8 mouse cellular contexts compared by ENCODE assay signal in the genomic region with DNA sequence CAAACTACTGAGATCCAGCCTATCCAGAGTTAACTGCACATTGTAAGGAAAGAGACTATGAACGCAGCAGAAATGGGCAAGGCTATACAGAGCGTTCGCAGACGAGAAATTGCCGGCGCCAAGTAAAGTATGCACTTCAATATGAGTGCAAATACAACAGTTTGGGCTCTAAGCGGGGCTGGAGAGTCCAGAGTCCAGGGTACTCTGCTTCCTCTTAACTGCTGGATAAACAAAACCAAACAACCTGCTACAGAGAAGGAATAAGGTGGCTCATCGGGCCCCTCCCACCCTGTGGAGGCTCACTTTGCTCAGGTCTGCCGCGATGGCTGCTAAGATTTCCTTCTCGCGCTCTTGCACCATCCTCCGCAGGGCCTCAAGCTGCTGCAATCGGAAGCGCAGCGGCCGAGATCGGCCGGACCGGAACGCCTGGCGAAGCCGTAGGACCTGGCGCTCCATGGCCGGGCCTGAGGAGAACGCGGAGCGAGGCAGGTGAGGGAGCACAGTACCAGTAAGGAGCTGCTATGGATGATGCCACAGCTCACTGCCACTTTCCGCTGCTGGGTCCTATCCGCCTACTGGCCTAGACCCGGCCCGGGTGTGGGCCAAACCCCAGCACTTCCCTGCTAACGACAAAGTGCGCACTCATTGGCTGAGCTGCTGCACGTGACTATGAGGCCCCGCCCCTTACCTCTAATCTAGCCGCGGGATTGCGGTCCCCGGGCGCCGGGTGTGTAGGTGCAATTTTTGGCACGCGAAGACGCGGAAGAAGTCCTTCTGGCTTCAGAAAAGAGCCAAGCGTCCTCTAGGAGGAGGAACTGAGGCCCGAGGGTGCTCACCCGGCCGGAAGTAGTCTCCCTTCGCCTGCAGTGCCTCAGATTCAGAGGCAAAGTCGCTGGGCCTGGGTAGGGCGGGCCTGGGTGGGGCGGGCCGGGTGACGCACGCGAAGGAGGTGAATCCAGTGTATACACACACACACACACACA. TPM values are rescaled to one million over a fixed set of nuclear protein-coding genes. Genes with fewer than 3 reads are reported as not detected.
DNase-seq lines count a peak whose midpoint lies in the region; ATAC-seq and TF ChIP-seq lines count a peak whose summit lies in the region.

A gene (minus strand): TSS at position 914 of the 983 bp plus-strand sequence.

- H3K27ac ChIP-seq in embryonic facial prominence, embryonic 14.5 days (replicated peaks; ENCODE audit: low read depth, low read length), result peak within 1 kb of the TSS; percentile 96
- H3K27ac ChIP-seq in limb, embryonic 14.5 days (replicated peaks; ENCODE audit: low read depth, low read length), result peak within 1 kb of the TSS; percentile 95
- H3K27ac ChIP-seq in midbrain, postnatal 0 days (ENCODE audit: low read depth, low read length), result peak within 1 kb of the TSS; percentile 85

- H3K4me1 ChIP-seq in embryonic facial prominence, embryonic 14.5 days (ENCODE audit: control insufficient read depth, insufficient read depth, low read length), result peaks cover 7% of the 10 kb centered on the region; the same call in 1 of the 2 replicates
- peaks cover 7% of the 10 kb centered on the region for H3K4me1 ChIP-seq in limb, embryonic 14.5 days (ENCODE audit: control insufficient read depth, insufficient read depth, low read length)
- H3K4me1 ChIP-seq in midbrain, postnatal 0 days (ENCODE audit: insufficient read depth, low read length), result no peaks in the 10 kb centered on the region

- peak within 1 kb of the TSS; percentile 74 for H3K4me3 ChIP-seq in embryonic facial prominence, embryonic 14.5 days (ENCODE audit: low read depth, low read length)
- peak within 1 kb of the TSS; percentile 71 for H3K4me3 ChIP-seq in limb, embryonic 14.5 days (replicated peaks; ENCODE audit: low read length)
- peak within 1 kb of the TSS; percentile 66 for H3K4me3 ChIP-seq in midbrain, postnatal 0 days (ENCODE audit: low read depth, low read length)

- WGBS in embryonic facial prominence, embryonic 14.5 days, result 0% methylated on average over 49 of the region's 58 CpGs
- under 1% methylated on average over 56 of the region's 58 CpGs for WGBS in limb, embryonic 14.5 days
- 2% methylated on average over 53 of the region's 58 CpGs for WGBS in midbrain, postnatal 0 days

- ATAC-seq in embryonic facial prominence, embryonic 14.5 days (ENCODE audit: low read depth), result peak; percentile 99
- peak; percentile 100 for ATAC-seq in limb, embryonic 14.5 days (ENCODE audit: low FRiP score, low read depth)
- peak; percentile 99 for ATAC-seq in midbrain, postnatal 0 days (ENCODE audit: low FRiP score)

- TF ChIP-seq POLR2A in limb, embryonic 14.5 days (IDR thresholded peaks at IDR 0.05; ENCODE audit: borderline replicate concordance, extremely low read depth, insufficient read depth, insufficient read length), result peak; percentile 96; the same call in 1 of the 2 replicates

- peak within 1 kb of the TSS; percentile 90 for H3K9ac ChIP-seq in embryonic facial prominence, embryonic 14.5 days (ENCODE audit: low read depth, low read length)
- peak within 1 kb of the TSS; percentile 89 for H3K9ac ChIP-seq in limb, embryonic 14.5 days (ENCODE audit: low read depth, low read length, severe bottlenecking)
- peak within 1 kb of the TSS; percentile 62 for H3K9ac ChIP-seq in midbrain, postnatal 0 days (replicated peaks; ENCODE audit: low read length, poor library complexity, severe bottlenecking)

- H3K36me3 ChIP-seq in embryonic facial prominence, embryonic 14.5 days (ENCODE audit: control insufficient read depth, insufficient read depth, low read length), result peaks cover 24% of the 10 kb centered on the region
- peaks cover 26% of the 10 kb centered on the region for H3K36me3 ChIP-seq in limb, embryonic 14.5 days (ENCODE audit: control insufficient read depth, insufficient read depth, low read length)
- H3K36me3 ChIP-seq in midbrain, postnatal 0 days (ENCODE audit: insufficient read depth, low read length), result peaks cover 18% of the 10 kb centered on the region

- DNase-seq in 3T3-L1 (ENCODE audit: low read depth, low spot score), result peak; percentile 97
- peak; percentile 84 to 88 for DNase-seq in adrenal gland, postnatal 4 days (ENCODE audit: low spot score in 2 of 2)
- DNase-seq in embryonic facial prominence, embryonic 14.5 days (ENCODE audit: low spot score), result peak; percentile 98
- DNase-seq in heart, adult 8-10 months (ENCODE audit: low spot score), result peak; percentile 95
- DNase-seq in kidney, adult 9 months, result peak; percentile 97
- peak; percentile 97 for DNase-seq in limb, embryonic 14.5 days (ENCODE audit: low spot score)
- peak; percentile 97 for DNase-seq in midbrain, postnatal 0 days (ENCODE audit: low spot score)
- peak; percentile 91 to 92 for DNase-seq in spleen, postnatal 14 days (ENCODE audit: low spot score in 2 of 2)

- no peaks in the 10 kb centered on the region for H3K27me3 ChIP-seq in embryonic facial prominence, embryonic 14.5 days (replicated peaks; ENCODE audit: control insufficient read depth, insufficient read depth, low read length)
- H3K27me3 ChIP-seq in limb, embryonic 14.5 days (ENCODE audit: control insufficient read depth, insufficient read depth, low read length), result no peaks in the 10 kb centered on the region
- no peaks in the 10 kb centered on the region for H3K27me3 ChIP-seq in midbrain, postnatal 0 days (ENCODE audit: insufficient read depth, low read length)

- no peaks in the 10 kb centered on the region for H3K9me3 ChIP-seq in embryonic facial prominence, embryonic 14.5 days (ENCODE audit: control insufficient read depth, low read length)
- H3K9me3 ChIP-seq in limb, embryonic 14.5 days (ENCODE audit: control insufficient read depth, low read length), result no peaks in the 10 kb centered on the region
- no peaks in the 10 kb centered on the region for H3K9me3 ChIP-seq in midbrain, postnatal 0 days (ENCODE audit: low read length)

- peak; percentile 11; the same call in 1 of the 2 replicates for TF ChIP-seq CTCF in midbrain, postnatal 0 days (IDR thresholded peaks at IDR 0.05)

- H3K4me2 ChIP-seq in embryonic facial prominence, embryonic 14.5 days (ENCODE audit: low read depth, low read length), result peak within 1 kb of the TSS; percentile 75
- H3K4me2 ChIP-seq in limb, embryonic 14.5 days (replicated peaks; ENCODE audit: low read depth, low read length, severe bottlenecking), result peak within 1 kb of the TSS; percentile 69
- peak within 1 kb of the TSS; percentile 68 for H3K4me2 ChIP-seq in midbrain, postnatal 0 days (ENCODE audit: low read depth, low read length, poor library complexity, severe bottlenecking)

RNA-seq across cellular contexts. Expression of the gene that starts here (rescaled TPM):
- 10 to 100 TPM; 63.7 to 70.6 TPM for total RNA-seq in adrenal gland, postnatal 4 days (2021)
- polyA plus RNA-seq in embryonic facial prominence, embryonic 14.5 days (2014; fragmentation: Nextera tagmentation; extraction: Ambion mirVana), result 36.4 and 37.4 TPM in 2 replicates
- 10 to 100 TPM; 32.4 to 40.9 (median 34.3) TPM for total RNA-seq in heart, adult 8-10 months (2022)
- 33.2 and 35.5 TPM in 2 replicates for polyA plus RNA-seq in limb, embryonic 14.5 days (2012; rRNA removed)
- 33.5 and 34.4 TPM in 2 replicates for polyA plus RNA-seq in limb, embryonic 14.5 days (2014; fragmentation: Nextera tagmentation; extraction: Ambion mirVana)
- 38.4 and 49.3 TPM in 2 replicates for total RNA-seq in midbrain, postnatal 0 days (2014; rRNA removed)
- polyA plus RNA-seq in midbrain, postnatal 0 days (2015; fragmentation: Nextera tagmentation; extraction: Ambion mirVana), result 33.6 and 33.9 TPM in 2 replicates

Comparison
In these comparisons a context has a peak if more than half of its experiments do, and no peak if none do; other contexts are left out.
1. Peak in every context shown above with its lines: DNase-seq, ATAC-seq, H3K4me3 ChIP-seq and H3K27ac ChIP-seq.